In genomic region chr11:116671845-116672434, GRCm38 (mm10) we compare ENCODE assay signal across 8 mouse cellular contexts. TPM values are rescaled to one million over a fixed set of nuclear protein-coding genes. Genes with fewer than 3 reads are reported as not detected.
A peak's percentile ranks its signal among the peaks of the same experiment; 100 is the strongest.
DNase-seq lines count a peak whose midpoint lies in the region; ATAC-seq and TF ChIP-seq lines count a peak whose summit lies in the region.

No protein-coding gene starts in this region.

- H3K4me2 ChIP-seq in embryonic facial prominence, embryonic 11.5 days (ENCODE audit: low read depth, low read length): peak overlapping the region; percentile 51
- H3K4me2 ChIP-seq in hindbrain, embryonic 16.5 days (ENCODE audit: low read length): peak overlapping the region; percentile 83
- peak overlapping the region; percentile 94 for H3K4me2 ChIP-seq in midbrain, embryonic 14.5 days (ENCODE audit: low read length)

- no peaks in the 10 kb centered on the region for H3K4me1 ChIP-seq in embryonic facial prominence, embryonic 11.5 days (ENCODE audit: control insufficient read depth, insufficient read depth, low read length)
- H3K4me1 ChIP-seq in hindbrain, embryonic 16.5 days (ENCODE audit: control insufficient read depth, insufficient read depth, low read depth, low read length): peaks cover 27% of the 10 kb centered on the region
- peaks cover 17% of the 10 kb centered on the region for H3K4me1 ChIP-seq in midbrain, embryonic 14.5 days (ENCODE audit: control insufficient read depth, insufficient read depth, low read length)

- ATAC-seq in embryonic facial prominence, embryonic 11.5 days (replicated peaks; ENCODE audit: insufficient number of reproducible peaks, low FRiP score, low TSS enrichment, low read depth): no peak
- ATAC-seq in hindbrain, embryonic 16.5 days: no peak
- ATAC-seq in midbrain, embryonic 14.5 days (ENCODE audit: low FRiP score, low TSS enrichment): peak; percentile 29; the same call in 1 of the 2 replicates

- no peaks in the 10 kb centered on the region for H3K27me3 ChIP-seq in embryonic facial prominence, embryonic 11.5 days (ENCODE audit: control insufficient read depth, insufficient read depth, low read length)
- H3K27me3 ChIP-seq in hindbrain, embryonic 16.5 days (replicated peaks; ENCODE audit: control insufficient read depth, insufficient read depth, low read length): no peaks in the 10 kb centered on the region
- H3K27me3 ChIP-seq in midbrain, embryonic 14.5 days (ENCODE audit: control insufficient read depth, insufficient read depth, low read length): no peaks in the 10 kb centered on the region

- H3K9me3 ChIP-seq in embryonic facial prominence, embryonic 11.5 days (replicated peaks; ENCODE audit: control insufficient read depth, low read length): no peaks in the 10 kb centered on the region
- H3K9me3 ChIP-seq in hindbrain, embryonic 16.5 days (ENCODE audit: control insufficient read depth, low read length): no peaks in the 10 kb centered on the region
- no peaks in the 10 kb centered on the region for H3K9me3 ChIP-seq in midbrain, embryonic 14.5 days (ENCODE audit: control insufficient read depth, low read length)

- peaks cover 22% of the 10 kb centered on the region for H3K36me3 ChIP-seq in embryonic facial prominence, embryonic 11.5 days (replicated peaks; ENCODE audit: control insufficient read depth, insufficient read depth, low read depth, low read length)
- H3K36me3 ChIP-seq in hindbrain, embryonic 16.5 days (ENCODE audit: control insufficient read depth, insufficient read depth, low read length): peaks cover 10% of the 10 kb centered on the region
- peaks cover 41% of the 10 kb centered on the region for H3K36me3 ChIP-seq in midbrain, embryonic 14.5 days (ENCODE audit: control insufficient read depth, insufficient read depth, low read length)

- H3K27ac ChIP-seq in left cerebral cortex, adult 2 months: peak overlapping the region; percentile 68
- H3K27ac ChIP-seq in embryonic facial prominence, embryonic 11.5 days (replicated peaks; ENCODE audit: low read depth, low read length): no peak overlapping the region
- H3K27ac ChIP-seq in hindbrain, embryonic 16.5 days (ENCODE audit: low read depth, low read length): peak overlapping the region; percentile 65; the same call in 1 of the 2 replicates
- no peak overlapping the region for H3K27ac ChIP-seq in midbrain, embryonic 14.5 days (replicated peaks; ENCODE audit: low read depth, low read length)

- intact Hi-C loops in left cerebral cortex, adult 2 months (cut with DNase I): loop anchor here (1.0 kb wide), 2 partner anchors 29 to 136 kb away; no protein-coding TSS in a partner anchor
- intact Hi-C loops in left cerebral cortex, postnatal 36 days (cut with DNase I): loop anchor here (1.0 to 2.0 kb wide), 2 partner anchors 29 to 137 kb away; no protein-coding TSS in a partner anchor

- WGBS in embryonic facial prominence, embryonic 11.5 days: under 1% methylated on average over 24 of the region's 24 CpGs
- WGBS in hindbrain, embryonic 16.5 days: 0% methylated on average over 24 of the region's 24 CpGs
- under 1% methylated on average over 24 of the region's 24 CpGs for WGBS in midbrain, embryonic 14.5 days

- H3K4me3 ChIP-seq in left cerebral cortex, adult 2 months: peak overlapping the region; percentile 80
- peak overlapping the region; percentile 78 for H3K4me3 ChIP-seq in embryonic facial prominence, embryonic 11.5 days (ENCODE audit: low read depth, low read length)
- H3K4me3 ChIP-seq in hindbrain, embryonic 16.5 days (ENCODE audit: low read length): peak overlapping the region; percentile 75
- peak overlapping the region; percentile 72 for H3K4me3 ChIP-seq in midbrain, embryonic 14.5 days (replicated peaks; ENCODE audit: low read depth, low read length)

- TF ChIP-seq CTCF in left cerebral cortex, adult 2 months (IDR thresholded peaks at IDR 0.05): no peak

- no peak for DNase-seq in left cerebral cortex, adult 2 months (ENCODE audit: extremely low spot score in 1 of 2, low spot score in 2 of 2)
- DNase-seq in left cerebral cortex, postnatal 36 days (ENCODE audit: low spot score in 2 of 2): no peak
- DNase-seq in embryonic facial prominence, embryonic 11.5 days (ENCODE audit: low spot score): no peak
- no peak for DNase-seq in midbrain, embryonic 14.5 days
- DNase-seq in Muller cell, postnatal 12 days (ENCODE audit: inconsistent ontology term): no peak
- DNase-seq in retina, embryonic 14.5 days (ENCODE audit: low spot score): no peak
- DNase-seq in right cerebral cortex, postnatal 4 days: no peak

- peak overlapping the region; percentile 90 for H3K9ac ChIP-seq in embryonic facial prominence, embryonic 11.5 days (replicated peaks; ENCODE audit: low read length)
- peak overlapping the region; percentile 75 for H3K9ac ChIP-seq in hindbrain, embryonic 16.5 days (ENCODE audit: low read depth, low read length)
- H3K9ac ChIP-seq in midbrain, embryonic 14.5 days (replicated peaks; ENCODE audit: low read length): peak overlapping the region; percentile 89

RNA-seq across cellular contexts. Expression of gene Cygb, which starts 17.8 kb away (rescaled TPM):
- total RNA-seq in left cerebral cortex, adult 2 months (2021): 10 to 100 TPM; 42.8 to 45.3 TPM
- 10 to 100 TPM; 44.2 TPM for total RNA-seq in left cerebral cortex, postnatal 36 days (2021)
- polyA plus RNA-seq in embryonic facial prominence, embryonic 11.5 days (2014; fragmentation: Nextera tagmentation; extraction: Ambion mirVana): 3.5 and 3.8 TPM in 2 replicates
- polyA plus RNA-seq in hindbrain, embryonic 16.5 days (2015; fragmentation: Nextera tagmentation; extraction: Ambion mirVana): 34.4 and 37.4 TPM in 2 replicates
- 19.1 and 24.0 TPM in 2 replicates for polyA plus RNA-seq in midbrain, embryonic 14.5 days (2014; fragmentation: Nextera tagmentation; extraction: Ambion mirVana)

RNA-seq across cellular contexts. Expression of gene Prcd, which starts 18.6 kb away (rescaled TPM):
- total RNA-seq in left cerebral cortex, adult 2 months (2021): 1 to 10 TPM; 5.4 to 5.8 TPM
- 1 to 10 TPM; 4.3 to 6.2 TPM for total RNA-seq in left cerebral cortex, postnatal 36 days (2021)
- polyA plus RNA-seq in embryonic facial prominence, embryonic 11.5 days (2014; fragmentation: Nextera tagmentation; extraction: Ambion mirVana): 0.43 and 0.77 TPM in 2 replicates
- polyA plus RNA-seq in hindbrain, embryonic 16.5 days (2015; fragmentation: Nextera tagmentation; extraction: Ambion mirVana): 3.1 and 4.2 TPM in 2 replicates
- 1.6 and 3.3 TPM in 2 replicates for polyA plus RNA-seq in midbrain, embryonic 14.5 days (2014; fragmentation: Nextera tagmentation; extraction: Ambion mirVana)

RNA-seq across cellular contexts. Expression of gene Rhbdf2, which starts 45.1 kb away (rescaled TPM):
- 1 to 10 TPM; 1.9 to 2.0 TPM for total RNA-seq in left cerebral cortex, adult 2 months (2021)
- total RNA-seq in left cerebral cortex, postnatal 36 days (2021): 1 to 10 TPM in 1 of 2 experiments, under 1 TPM in 1; 0.84 to 1.9 TPM
- polyA plus RNA-seq in embryonic facial prominence, embryonic 11.5 days (2014; fragmentation: Nextera tagmentation; extraction: Ambion mirVana): 2.8 and 3.1 TPM in 2 replicates
- 1.7 and 2.1 TPM in 2 replicates for polyA plus RNA-seq in hindbrain, embryonic 16.5 days (2015; fragmentation: Nextera tagmentation; extraction: Ambion mirVana)
- polyA plus RNA-seq in midbrain, embryonic 14.5 days (2014; fragmentation: Nextera tagmentation; extraction: Ambion mirVana): 0.61 and 0.63 TPM in 2 replicates

Comparison
In these comparisons a context has a peak if more than half of its experiments do, and no peak if none do; other contexts are left out.
1. H3K27ac ChIP-seq: peak in left cerebral cortex, adult 2 months (single experiment) and hindbrain, embryonic 16.5 days (single experiment); none in embryonic facial prominence, embryonic 11.5 days (single experiment) and midbrain, embryonic 14.5 days (single experiment).
2. Peak in every context shown above with its lines, with median percentiles within 50 percentile points of each other: H3K4me3 ChIP-seq, H3K4me2 ChIP-seq and H3K9ac ChIP-seq.